ENCODE assay signal across 24 mouse cellular contexts in genomic region chr15:30682360-30683119, GRCm38 (mm10).
DNase-seq lines count a peak whose midpoint lies in the region; ATAC-seq and TF ChIP-seq lines count a peak whose summit lies in the region.
"Had no signal": no experiment of that assay in that cellular context is flagged by ENCODE, and none has a peak within 500 bp of the region (broad histone marks: within the 10 kb centered on the region; RNA-seq: fewer than 3 reads in every experiment).

No protein-coding gene starts in this region.

- H3K36me3 ChIP-seq in forebrain, embryonic 15.5 days, result no peaks in the 10 kb centered on the region
- H3K36me3 ChIP-seq in forebrain, embryonic 10.5 days (replicated peaks), result no peaks in the 10 kb centered on the region
- H3K36me3 ChIP-seq in hindbrain, embryonic 16.5 days (ENCODE audit: control insufficient read depth, insufficient read depth, low read length), result no peaks in the 10 kb centered on the region; the same call in 1 of the 2 replicates
- H3K36me3 ChIP-seq in hindbrain, embryonic 10.5 days, result 0 out of 2 replicates have a peak, but pooled peaks cover 3% of the 10 kb centered on the region
- no peaks in the 10 kb centered on the region for H3K36me3 ChIP-seq in midbrain, embryonic 13.5 days
- H3K36me3 ChIP-seq in midbrain, embryonic 10.5 days, result peaks cover 4% of the 10 kb centered on the region; the same call in 1 of the 2 replicates
- H3K36me3 ChIP-seq: embryonic facial prominence, embryonic 10.5 days; heart, embryonic 15.5 days; limb, embryonic 10.5 days; liver, embryonic 15.5 days; lung, embryonic 15.5 days had no signal

- 63% methylated on average over 14 of the region's 14 CpGs for WGBS in forebrain, embryonic 15.5 days
- WGBS in forebrain, embryonic 10.5 days, result 87% methylated on average over 14 of the region's 14 CpGs
- WGBS in hindbrain, embryonic 16.5 days, result 59% methylated on average over 14 of the region's 14 CpGs
- WGBS in hindbrain, embryonic 10.5 days, result 84% methylated on average over 14 of the region's 14 CpGs
- WGBS in midbrain, embryonic 13.5 days, result 67% methylated on average over 14 of the region's 14 CpGs
- WGBS in midbrain, embryonic 10.5 days, result 83% methylated on average over 14 of the region's 14 CpGs

- no peak for DNase-seq in forebrain, embryonic 10.5 days (ENCODE audit: extremely low spot score, low spot score)
- no peak for DNase-seq in hindbrain, embryonic 10.5 days (ENCODE audit: low spot score)
- DNase-seq in midbrain, embryonic 10.5 days (ENCODE audit: low spot score), result no peak
- DNase-seq in brain, embryonic 14.5 days (ENCODE audit: low read depth), result peak; percentile 52
- no peak for DNase-seq in cerebellum, adult 9-10 months
- DNase-seq: adrenal gland, postnatal 10 days; cerebellum, adult 9-11 months; heart, postnatal 4 days; kidney, adult 2 months; liver; lung, postnatal 36 days; thymus, adult 2 months; thymus, postnatal 4 days had no signal

- H3K4me1 ChIP-seq in forebrain, embryonic 15.5 days, result no peaks in the 10 kb centered on the region
- H3K4me1 ChIP-seq in forebrain, embryonic 10.5 days, result no peaks in the 10 kb centered on the region
- no peaks in the 10 kb centered on the region for H3K4me1 ChIP-seq in hindbrain, embryonic 16.5 days (ENCODE audit: control insufficient read depth, insufficient read depth, low read depth, low read length)
- no peaks in the 10 kb centered on the region for H3K4me1 ChIP-seq in hindbrain, embryonic 10.5 days (replicated peaks)
- no peaks in the 10 kb centered on the region for H3K4me1 ChIP-seq in midbrain, embryonic 13.5 days (replicated peaks)
- H3K4me1 ChIP-seq in midbrain, embryonic 10.5 days, result no peaks in the 10 kb centered on the region
- H3K4me1 ChIP-seq: embryonic facial prominence, embryonic 10.5 days; heart, embryonic 15.5 days; limb, embryonic 10.5 days; liver, embryonic 15.5 days; megakaryocyte, embryonic 14.5 days had no signal

- TF ChIP-seq CTCF in brain, embryonic 14.5 days (IDR thresholded peaks at IDR 0.05; ENCODE audit: borderline replicate concordance, extremely low read depth, insufficient read depth, insufficient read length), result no peak

- peak; percentile 46; the same call in 1 of the 2 replicates for ATAC-seq in forebrain, embryonic 15.5 days (replicated peaks)
- peak; percentile 42; the same call in 1 of the 2 replicates for ATAC-seq in hindbrain, embryonic 16.5 days
- 0 out of 2 replicates have a peak, but pooled peaks have one; percentile 37 for ATAC-seq in midbrain, embryonic 13.5 days
- ATAC-seq: inflammation-experienced regulatory T-cells, adult 6 months had no signal

- no peaks in the 10 kb centered on the region for H3K27me3 ChIP-seq in forebrain, embryonic 15.5 days
- H3K27me3 ChIP-seq in forebrain, embryonic 10.5 days (ENCODE audit: poor library complexity, severe bottlenecking), result no peaks in the 10 kb centered on the region
- no peaks in the 10 kb centered on the region for H3K27me3 ChIP-seq in hindbrain, embryonic 16.5 days (replicated peaks; ENCODE audit: control insufficient read depth, insufficient read depth, low read length)
- H3K27me3 ChIP-seq in hindbrain, embryonic 10.5 days (ENCODE audit: insufficient read depth, poor library complexity, severe bottlenecking), result no peaks in the 10 kb centered on the region
- H3K27me3 ChIP-seq in midbrain, embryonic 13.5 days, result no peaks in the 10 kb centered on the region
- no peaks in the 10 kb centered on the region for H3K27me3 ChIP-seq in midbrain, embryonic 10.5 days (ENCODE audit: low read depth, poor library complexity, severe bottlenecking)
- H3K27me3 ChIP-seq: heart, embryonic 15.5 days; liver, embryonic 15.5 days; lung, embryonic 15.5 days; megakaryocyte, embryonic 14.5 days had no signal

- 0 out of 2 replicates have a peak overlapping the region, but pooled peaks have one; percentile 3 for H3K27ac ChIP-seq in forebrain, embryonic 15.5 days (replicated peaks)
- H3K27ac ChIP-seq in forebrain, embryonic 10.5 days, result no peak overlapping the region
- H3K27ac ChIP-seq in hindbrain, embryonic 16.5 days (ENCODE audit: low read depth, low read length), result no peak overlapping the region
- H3K27ac ChIP-seq in hindbrain, embryonic 10.5 days, result no peak overlapping the region
- 0 out of 2 replicates have a peak overlapping the region, but pooled peaks have one; percentile 3 for H3K27ac ChIP-seq in midbrain, embryonic 13.5 days
- no peak overlapping the region for H3K27ac ChIP-seq in midbrain, embryonic 10.5 days (replicated peaks)
- H3K27ac ChIP-seq: embryonic facial prominence, embryonic 10.5 days; heart, embryonic 15.5 days; kidney, postnatal 0 days; limb, embryonic 10.5 days; liver, embryonic 15.5 days; lung, embryonic 15.5 days had no signal

- TF ChIP-seq POLR2A in brain, embryonic 14.5 days (IDR thresholded peaks at IDR 0.05; ENCODE audit: borderline replicate concordance, extremely low read depth, insufficient read depth, insufficient read length, poor library complexity, severe bottlenecking), result no peak

- H3K4me2 ChIP-seq in forebrain, embryonic 15.5 days (replicated peaks), result no peak overlapping the region
- H3K4me2 ChIP-seq in hindbrain, embryonic 16.5 days (ENCODE audit: low read length), result no peak overlapping the region
- H3K4me2 ChIP-seq in midbrain, embryonic 13.5 days (replicated peaks), result no peak overlapping the region
- H3K4me2 ChIP-seq: heart, embryonic 15.5 days; liver, embryonic 15.5 days; lung, embryonic 15.5 days had no signal

- no peak overlapping the region for H3K4me3 ChIP-seq in forebrain, embryonic 15.5 days
- no peak overlapping the region for H3K4me3 ChIP-seq in forebrain, embryonic 10.5 days
- no peak overlapping the region for H3K4me3 ChIP-seq in hindbrain, embryonic 16.5 days (ENCODE audit: low read length)
- H3K4me3 ChIP-seq in hindbrain, embryonic 10.5 days, result no peak overlapping the region
- no peak overlapping the region for H3K4me3 ChIP-seq in midbrain, embryonic 13.5 days (replicated peaks)
- H3K4me3 ChIP-seq in midbrain, embryonic 10.5 days, result no peak overlapping the region
- H3K4me3 ChIP-seq: embryonic facial prominence, embryonic 10.5 days; heart, embryonic 15.5 days; limb, embryonic 10.5 days; liver, embryonic 15.5 days; lung, embryonic 15.5 days; megakaryocyte, embryonic 14.5 days had no signal

- no peaks in the 10 kb centered on the region for H3K9me3 ChIP-seq in forebrain, embryonic 15.5 days
- no peaks in the 10 kb centered on the region for H3K9me3 ChIP-seq in forebrain, embryonic 10.5 days
- H3K9me3 ChIP-seq in hindbrain, embryonic 16.5 days (ENCODE audit: control insufficient read depth, low read length), result no peaks in the 10 kb centered on the region
- H3K9me3 ChIP-seq in hindbrain, embryonic 10.5 days, result no peaks in the 10 kb centered on the region
- no peaks in the 10 kb centered on the region for H3K9me3 ChIP-seq in midbrain, embryonic 13.5 days
- H3K9me3 ChIP-seq in midbrain, embryonic 10.5 days (replicated peaks), result no peaks in the 10 kb centered on the region
- H3K9me3 ChIP-seq: embryonic facial prominence, embryonic 10.5 days; heart, embryonic 15.5 days; limb, embryonic 10.5 days; liver, embryonic 15.5 days; lung, embryonic 15.5 days had no signal

- H3K9ac ChIP-seq in forebrain, embryonic 15.5 days (replicated peaks), result no peak overlapping the region
- H3K9ac ChIP-seq in hindbrain, embryonic 16.5 days (ENCODE audit: low read depth, low read length), result no peak overlapping the region
- H3K9ac ChIP-seq in midbrain, embryonic 13.5 days (replicated peaks), result no peak overlapping the region
- H3K9ac ChIP-seq: heart, embryonic 15.5 days; liver, embryonic 15.5 days; lung, embryonic 15.5 days had no signal

Comparison
In these comparisons a context has a peak if more than half of its experiments do, and no peak if none do; other contexts are left out.
1. H3K27ac ChIP-seq: peak in forebrain, embryonic 15.5 days (single experiment) and midbrain, embryonic 13.5 days (single experiment); none in forebrain, embryonic 10.5 days (single experiment), hindbrain, embryonic 16.5 days (single experiment), hindbrain, embryonic 10.5 days (single experiment) and midbrain, embryonic 10.5 days (single experiment).
2. Peak in every context shown above with its lines, with median percentiles within 50 percentile points of each other: ATAC-seq.